Mouse (Mus musculus) forebrain, embryonic 12.5 days (tissue): ENCODE results near the gene 1110059G10Rik. TPM values are rescaled to one million over a fixed set of nuclear protein-coding genes. Genes with fewer than 3 reads are reported as not detected.

Experiments used
- ATAC-seq: fragments of 200-750 bp; cut with Nextera tagmentation; 2 replicates; pipeline ENCODE4 v1.8.0; 2017; ENCODE audit warnings: moderate TSS enrichment; ENCODE audit not compliant: low FRiP score
- H3K27ac ChIP-seq: fragments of 300-500 bp; sonication (generic); 2 replicates; pipeline ENCODE4 v1.5.1; 2016; ENCODE audit warnings: mild to moderate bottlenecking
- H3K27me3 ChIP-seq: fragments of 300-500 bp; sonication (generic); 2 replicates; pipeline ENCODE4 v1.6.1; 2016; ENCODE audit warnings: mild to moderate bottlenecking
- H3K36me3 ChIP-seq: fragments of 300-500 bp; sonication (generic); replicated peaks from 2 replicates; pipeline ENCODE4 v1.6.1; 2016; ENCODE audit warnings: mild to moderate bottlenecking
- H3K4me1 ChIP-seq: fragments of 300-500 bp; sonication (generic); 2 replicates; pipeline ENCODE4 v1.6.1; 2016
- H3K4me2 ChIP-seq: fragments of 300-500 bp; sonication (generic); 2 replicates; pipeline ENCODE4 v1.6.1; 2016; ENCODE audit warnings: mild to moderate bottlenecking, moderate library complexity
- H3K4me3 ChIP-seq: fragments of 300-500 bp; sonication (generic); replicated peaks from 2 replicates; pipeline ENCODE4 v1.5.1; 2016; ENCODE audit warnings: mild to moderate bottlenecking
- H3K9ac ChIP-seq: fragments of 300-500 bp; sonication (generic); 2 replicates; pipeline ENCODE4 v1.6.1; 2016; ENCODE audit warnings: mild to moderate bottlenecking
- H3K9me3 ChIP-seq: fragments of 300-500 bp; sonication (generic); 2 replicates; pipeline ENCODE4 v1.6.1; 2016
- WGBS: fragments of 180-500 bp; shearing (Covaris S2); methylation state at CpG from one replicate; pipeline ENCODE4 v1.1.7; 2016; 5-methylcytosine and 5-hydroxymethylcytosine counted together
- polyA plus RNA-seq: library from polyadenylated mRNA; unstranded; fragments of >200 nt; fragmentation: Nextera tagmentation; extraction: Ambion mirVana; gene quantifications from 2 replicates; pipeline ENCODE4 v1.2.1, GENCODE M21; 2016

1110059G10Rik gene
- 33.1 and 38.3 TPM in 2 replicates for polyA plus RNA-seq

GRCm38 (mm10) chr9:122950643-122951475, at the start of gene 1110059G10Rik, which contains the start of gene Kif15:
TSS of gene 1110059G10Rik (minus strand) at chr9:122951000.
TSS of gene Kif15 (plus strand) at chr9:122951046.
- Histone ChIP-seq H3K9me3 (no peaks in the 10 kb centered on the region), H3K9ac (peak within 1 kb of the TSS; percentile 77)

DNA sequence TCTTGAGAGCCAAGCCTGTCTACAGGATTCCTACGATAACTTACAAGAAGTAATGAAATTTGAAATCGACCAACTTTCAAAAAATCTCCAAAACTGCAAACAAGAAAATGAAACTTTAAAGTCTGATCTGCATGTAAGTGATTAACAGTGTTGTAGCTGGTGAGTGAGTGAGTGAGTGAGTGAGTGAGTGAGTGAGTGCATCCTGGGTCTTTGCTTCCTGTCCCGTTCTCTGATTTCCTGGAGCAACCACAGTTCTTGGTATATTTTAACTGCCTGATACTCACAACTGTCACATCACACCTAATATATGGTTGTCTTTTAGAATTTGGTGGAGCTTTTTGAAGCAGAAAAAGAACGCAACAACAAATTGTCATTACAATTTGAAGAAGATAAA, 48.4 kb upstream of the 1110059G10Rik start:
- no peak for ATAC-seq
- WGBS, result 95% methylated on average over 4 of the region's 4 CpGs

More at GRCm38 (mm10) chr9:122950643-122951475, at the start of gene 1110059G10Rik, which contains the start of gene Kif15:
- peaks cover 21% of the 10 kb centered on the region for H3K4me1 ChIP-seq
- WGBS, result under 1% methylated on average over 64 of the region's 64 CpGs
- H3K4me2 ChIP-seq, result peak within 1 kb of the TSS; percentile 79
- no peaks in the 10 kb centered on the region for H3K27me3 ChIP-seq
- H3K36me3 ChIP-seq, result peaks cover 10% of the 10 kb centered on the region
- peak within 1 kb of the TSS; percentile 87 for H3K4me3 ChIP-seq
- peak within 1 kb of the TSS; percentile 73 for H3K27ac ChIP-seq
- ATAC-seq, result peak; percentile 96

DNA sequence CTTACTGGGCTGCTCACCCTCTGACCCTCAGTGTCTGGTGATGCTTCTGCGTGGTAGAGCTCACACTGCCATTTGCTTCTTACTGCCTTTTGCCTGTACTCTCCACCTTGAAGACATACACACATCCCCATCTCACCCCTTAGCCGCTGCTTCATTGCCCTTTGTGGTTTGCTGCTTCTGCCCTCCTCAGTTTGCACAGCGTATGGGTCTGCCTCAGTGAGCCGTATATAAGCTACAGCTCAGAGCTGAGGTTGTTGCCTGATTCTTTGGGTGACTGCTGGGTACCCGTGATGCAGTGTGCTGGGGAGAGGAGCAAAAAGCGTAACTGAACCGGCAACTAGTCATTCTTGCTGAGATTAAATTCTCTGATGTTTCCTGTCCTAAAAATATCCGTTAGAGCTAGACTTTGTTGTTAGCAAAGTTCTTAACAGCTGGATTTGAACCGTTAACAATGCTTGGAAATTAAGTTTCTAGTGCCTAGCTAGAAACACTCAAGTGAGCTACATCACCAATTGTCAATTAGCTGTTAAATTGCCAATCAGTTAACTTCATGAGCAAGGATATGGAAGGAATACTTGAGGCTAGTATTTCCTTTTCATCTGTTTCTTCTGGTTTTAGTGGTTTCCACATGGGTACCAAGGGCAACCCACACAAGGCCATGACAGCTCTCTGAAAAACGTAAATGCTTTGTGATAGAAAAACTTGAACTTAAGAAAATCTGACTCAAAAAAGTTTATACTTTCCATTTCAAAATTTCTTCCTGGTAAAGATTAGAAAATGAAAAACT, 47.8 kb upstream of the 1110059G10Rik start:
- WGBS, result 95% methylated on average over 10 of the region's 10 CpGs
- Histone ChIP-seq H3K27ac (no peak overlapping the region), H3K9me3 (no peaks in the 10 kb centered on the region), H3K4me1 (no peaks in the 10 kb centered on the region), H3K36me3 (peaks cover 79% of the 10 kb centered on the region), H3K27me3 (no peaks in the 10 kb centered on the region), H3K9ac (no peak overlapping the region), H3K4me2 (no peak overlapping the region), H3K4me3 (no peak overlapping the region)
- no peak for ATAC-seq

More for the DNA sequence above, 48.4 kb upstream of the 1110059G10Rik start:
- no peaks in the 10 kb centered on the region for H3K4me1 ChIP-seq
- no peak overlapping the region for H3K9ac ChIP-seq
- no peak overlapping the region for H3K27ac ChIP-seq
- peaks cover 80% of the 10 kb centered on the region for H3K36me3 ChIP-seq
- no peaks in the 10 kb centered on the region for H3K9me3 ChIP-seq
- no peaks in the 10 kb centered on the region for H3K27me3 ChIP-seq
- H3K4me3 ChIP-seq, result no peak overlapping the region
- no peak overlapping the region for H3K4me2 ChIP-seq

GRCm38 (mm10) chr9:122928915-122929314, 21.9 kb downstream of the 1110059G10Rik start:
- 94% methylated on average over 3 of the region's 3 CpGs for WGBS
- Histone ChIP-seq H3K27ac (no peak overlapping the region), H3K4me2 (no peak overlapping the region), H3K4me1 (peaks cover under 1% of the 10 kb centered on the region), H3K4me3 (no peak overlapping the region), H3K9ac (no peak overlapping the region), H3K36me3 (peaks cover 84% of the 10 kb centered on the region), H3K27me3 (no peaks in the 10 kb centered on the region), H3K9me3 (no peaks in the 10 kb centered on the region)
- ATAC-seq, result no peak

DNA sequence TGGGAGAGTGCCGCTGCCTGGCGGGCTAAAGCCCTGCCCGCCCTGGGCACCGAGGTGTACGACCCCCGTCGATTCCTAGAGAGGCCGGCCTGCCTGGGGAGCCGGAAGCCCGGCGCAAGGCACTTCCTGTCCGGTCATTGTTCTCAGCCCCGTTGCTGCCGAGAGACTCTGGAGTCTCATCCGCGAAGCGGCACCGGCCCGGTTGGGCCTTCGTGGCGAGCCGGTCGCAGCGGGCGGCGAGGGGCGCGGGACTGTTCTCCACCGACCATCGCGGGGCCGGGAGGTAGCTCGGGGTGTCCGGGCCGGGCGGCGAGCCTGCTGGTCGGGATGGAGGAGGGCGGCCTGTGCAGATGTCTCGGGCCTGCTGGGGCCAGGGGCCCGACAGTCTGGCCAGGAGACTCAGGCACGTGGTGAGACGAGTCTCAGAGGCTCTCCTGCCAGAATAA, 27.8 kb downstream of the 1110059G10Rik start, which contains the start of gene Zfp105:
Gene Zfp105, plus strand, starts transcription at position 137 of the 446 bp plus-strand sequence.
- ATAC-seq, result peak; percentile 98
- H3K36me3 ChIP-seq, result peaks cover 33% of the 10 kb centered on the region
- H3K4me3 ChIP-seq, result peak within 1 kb of the TSS; percentile 87
- no peaks in the 10 kb centered on the region for H3K9me3 ChIP-seq
- H3K4me2 ChIP-seq, result peak within 1 kb of the TSS; percentile 61
- peak within 1 kb of the TSS; percentile 83 for H3K27ac ChIP-seq
- under 1% methylated on average over 43 of the region's 43 CpGs for WGBS
- peaks cover 5% of the 10 kb centered on the region for H3K4me1 ChIP-seq
- H3K27me3 ChIP-seq, result 0 out of 2 replicates have a peak, but pooled peaks cover 3% of the 10 kb centered on the region
- peak within 1 kb of the TSS; percentile 94 for H3K9ac ChIP-seq

DNA sequence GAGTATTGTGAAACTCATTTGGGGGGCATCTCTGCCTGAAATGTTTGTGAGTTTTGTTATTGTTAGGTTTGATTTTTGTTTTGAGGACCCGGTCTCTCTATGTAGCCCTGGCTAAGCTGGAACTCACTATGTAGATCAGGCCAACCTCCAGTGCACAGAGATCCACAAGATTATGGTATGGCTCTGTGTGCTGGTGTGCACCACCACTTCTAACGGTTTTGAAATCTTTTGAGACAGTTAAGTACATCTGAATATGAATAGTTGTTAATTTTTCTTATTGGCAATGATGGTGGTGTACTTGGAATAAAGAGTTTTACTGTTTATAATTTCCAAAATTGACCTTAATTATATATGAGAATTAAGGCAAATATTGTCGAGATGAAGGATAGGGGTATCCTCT, 28.4 kb downstream of the 1110059G10Rik start:
- peak overlapping the region; percentile 61 for H3K4me2 ChIP-seq
- no peak overlapping the region; the same call in 1 of the 2 replicates for H3K9ac ChIP-seq
- ATAC-seq, result peak; percentile 57; the same call in 1 of the 2 replicates
- H3K27ac ChIP-seq, result no peak overlapping the region
- H3K4me3 ChIP-seq, result peak overlapping the region; percentile 87
- H3K9me3 ChIP-seq, result no peaks in the 10 kb centered on the region
- H3K4me1 ChIP-seq, result peaks cover 5% of the 10 kb centered on the region
- WGBS, result 22% methylated on average over 3 of the region's 3 CpGs
- 0 out of 2 replicates have a peak, but pooled peaks cover 3% of the 10 kb centered on the region for H3K27me3 ChIP-seq
- peaks cover 28% of the 10 kb centered on the region for H3K36me3 ChIP-seq

DNA sequence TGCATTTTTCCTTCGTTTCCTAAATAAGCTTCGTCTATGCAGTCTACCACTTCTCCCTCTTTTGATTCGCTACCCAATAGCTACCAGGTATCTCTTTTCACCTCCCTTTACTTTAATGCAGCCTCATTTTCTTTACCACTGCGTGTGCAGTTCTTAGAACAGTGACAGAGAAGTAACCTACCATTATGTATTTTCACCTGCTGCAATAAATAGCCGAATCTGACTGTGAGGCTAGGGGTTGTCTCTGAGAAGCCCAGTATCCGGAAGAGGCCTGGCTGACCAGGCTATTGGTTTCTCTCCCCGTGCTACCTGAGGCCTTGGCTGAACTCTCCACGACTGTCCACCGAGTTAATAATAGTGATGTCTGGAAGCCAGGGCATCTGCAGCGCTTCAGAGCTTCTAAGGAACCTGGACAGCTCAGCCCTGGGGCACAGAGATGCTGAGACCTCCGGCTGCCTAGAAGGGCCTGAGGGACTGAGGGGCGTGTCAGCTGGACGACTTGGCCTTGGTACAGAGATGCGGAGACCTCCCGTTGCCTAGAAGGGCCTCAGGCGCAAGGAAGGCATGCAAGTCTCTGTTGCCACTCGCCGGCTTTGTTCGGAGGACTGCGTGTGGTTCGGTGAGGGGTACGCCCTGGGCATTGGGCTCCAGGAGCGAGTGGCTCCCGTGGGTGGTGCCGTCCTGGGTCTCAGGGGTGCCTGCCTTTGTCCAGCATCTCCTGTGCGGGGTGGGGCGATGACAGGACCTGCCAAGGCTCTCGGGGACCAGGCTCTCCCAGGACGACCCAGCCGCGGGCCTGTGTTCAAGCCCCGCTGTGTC, 47.9 kb downstream of the 1110059G10Rik start:
- peak overlapping the region; percentile 70 for H3K4me2 ChIP-seq
- H3K9ac ChIP-seq, result peak overlapping the region; percentile 75
- peak overlapping the region; percentile 60 for H3K4me3 ChIP-seq
- WGBS, result 12% methylated on average over 32 of the region's 32 CpGs
- peak; percentile 98 for ATAC-seq
- H3K36me3 ChIP-seq, result peaks cover 17% of the 10 kb centered on the region
- H3K4me1 ChIP-seq, result peaks cover 10% of the 10 kb centered on the region
- 0 out of 2 replicates have a peak, but pooled peaks cover 5% of the 10 kb centered on the region for H3K9me3 ChIP-seq
- 0 out of 2 replicates have a peak overlapping the region, but pooled peaks have one; percentile 56 for H3K27ac ChIP-seq
- no peaks in the 10 kb centered on the region for H3K27me3 ChIP-seq

DNA sequence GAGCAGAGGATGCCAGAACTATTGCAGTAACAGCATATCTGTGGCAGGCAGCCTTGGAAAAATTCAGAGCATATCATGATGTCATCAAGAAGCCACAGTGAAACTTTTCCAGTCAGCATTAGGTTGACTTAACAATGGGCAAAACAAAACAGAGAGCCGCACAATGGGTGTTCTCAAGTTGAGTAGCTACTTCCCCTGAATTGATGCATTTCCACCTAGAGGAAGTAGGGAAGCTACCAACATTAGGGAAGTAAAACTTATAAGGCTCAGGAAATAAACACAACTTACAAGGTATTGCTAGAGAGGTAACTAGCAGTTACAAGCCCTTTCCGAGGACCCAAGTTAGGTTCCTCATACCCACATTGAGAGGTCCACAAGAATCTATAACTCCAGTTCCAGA, 49.8 kb downstream of the 1110059G10Rik start:
- no peak overlapping the region for H3K9ac ChIP-seq
- ATAC-seq, result no peak
- H3K27me3 ChIP-seq, result no peaks in the 10 kb centered on the region
- peaks cover under 1% of the 10 kb centered on the region; the same call in 1 of the 2 replicates for H3K9me3 ChIP-seq
- H3K27ac ChIP-seq, result no peak overlapping the region
- H3K4me2 ChIP-seq, result no peak overlapping the region
- WGBS, result 95% methylated on average over 2 of the region's 2 CpGs
- peaks cover 3% of the 10 kb centered on the region for H3K36me3 ChIP-seq
- H3K4me3 ChIP-seq, result no peak overlapping the region
- peaks cover 10% of the 10 kb centered on the region for H3K4me1 ChIP-seq

Other genes with a start within 250 kb of the 1110059G10Rik start
- gene Topaz1, start 203.7 kb downstream of the 1110059G10Rik start, polyA plus RNA-seq, result not detected in 2 replicates
- 7.4 and 7.7 TPM in 2 replicates for gene Tcaim, start 145.5 kb downstream of the 1110059G10Rik start, polyA plus RNA-seq
- gene Gm35549, start 107.0 kb downstream of the 1110059G10Rik start, polyA plus RNA-seq, result 0.34 TPM in 1 of 2 replicates, not detected in the other
- 121 and 122 TPM in 2 replicates for gene Zfp445, start 85.0 kb downstream of the 1110059G10Rik start, polyA plus RNA-seq
- 5.4 and 5.5 TPM in 2 replicates for gene Zkscan7, start 65.3 kb downstream of the 1110059G10Rik start, polyA plus RNA-seq
- gene Zfp105, start 27.9 kb downstream of the 1110059G10Rik start, polyA plus RNA-seq, result 33.2 and 33.3 TPM in 2 replicates
- gene Kif15, start within 50 bp of the 1110059G10Rik start, polyA plus RNA-seq, result 90.5 and 92.2 TPM in 2 replicates
- gene Tmem42, start 70.3 kb upstream of the 1110059G10Rik start, polyA plus RNA-seq, result 16.6 and 17.8 TPM in 2 replicates
- 0.88 and 0.97 TPM in 2 replicates for gene Tgm4, start 83.7 kb upstream of the 1110059G10Rik start, polyA plus RNA-seq
- gene Zdhhc3, start 162.2 kb upstream of the 1110059G10Rik start, polyA plus RNA-seq, result 82.2 and 83.4 TPM in 2 replicates
- 111 and 116 TPM in 2 replicates for gene Exosc7, start 162.2 kb upstream of the 1110059G10Rik start, polyA plus RNA-seq
- gene Clec3b, start 199.9 kb upstream of the 1110059G10Rik start, polyA plus RNA-seq, result 0.32 TPM in 1 of 2 replicates, not detected in the other